Mouse (Mus musculus) 3T3-L1 (cell line): ENCODE results near the gene Rps7.

ENCODE experiments used
- DNase-seq: peaks from one replicate; pipeline ENCODE4 v3.0.0-alpha.2; 2015; ENCODE audit warnings: low read depth, low spot score

The Rps7 gene

DNA sequence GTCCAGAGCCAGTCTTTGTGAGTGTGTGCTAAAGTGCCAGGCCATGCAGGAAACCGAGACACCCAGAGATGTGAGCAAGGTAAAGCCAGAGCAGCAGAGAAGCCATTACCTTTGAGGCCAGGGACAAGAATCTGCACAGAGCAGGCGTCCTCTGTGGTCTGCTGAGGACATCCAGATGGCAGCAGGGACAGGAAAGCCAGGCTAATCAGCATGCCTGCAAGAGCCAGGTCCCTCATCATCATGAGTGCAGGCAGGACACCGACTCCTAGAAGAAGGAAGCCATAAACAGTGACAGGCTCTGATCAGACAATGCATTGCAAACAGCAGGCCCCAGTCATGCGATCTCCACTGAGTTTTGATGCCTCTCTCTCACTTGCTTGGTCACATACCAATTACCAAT is 18.5 kb downstream of the Rps7 start:
- no peak for DNase-seq

DNA sequence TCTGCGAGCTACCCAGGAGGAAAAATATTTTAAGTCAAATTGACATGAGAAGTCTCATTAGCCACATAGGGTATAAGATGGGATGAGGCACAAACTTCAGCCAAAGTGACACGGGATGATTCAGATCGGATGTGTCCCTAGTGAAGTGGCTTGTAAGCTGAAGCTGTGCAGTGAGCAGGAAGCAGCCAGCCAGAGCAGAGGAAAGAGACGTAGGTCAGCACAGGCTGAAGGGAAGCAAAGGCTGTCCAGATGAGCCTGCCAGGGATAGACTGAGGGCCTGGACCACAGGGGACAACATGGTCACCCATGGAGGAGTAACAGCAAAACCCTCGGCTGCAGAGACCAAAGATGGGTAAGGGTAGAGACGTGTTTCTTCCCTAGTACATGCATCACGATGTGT is 21.4 kb downstream of the Rps7 start:
- no peak for DNase-seq

DNA sequence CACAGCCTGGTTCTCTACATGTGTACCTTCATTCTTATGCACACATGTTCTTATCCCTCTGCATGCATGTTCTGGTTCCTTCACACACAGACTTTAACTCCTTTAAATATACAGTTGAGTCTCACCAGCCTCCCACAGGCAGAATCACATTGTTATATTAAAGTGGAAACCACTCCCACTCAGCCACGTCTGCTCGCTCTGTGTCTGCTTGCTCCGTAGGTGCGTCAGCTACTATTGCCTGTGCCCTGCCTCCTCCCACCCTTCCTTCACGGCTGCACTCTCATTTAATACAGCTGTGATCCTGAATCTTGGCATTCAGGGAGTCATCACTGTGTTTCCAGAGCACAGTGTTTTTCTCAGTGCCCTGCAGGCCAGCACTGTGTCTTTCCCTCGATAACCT is 23.4 kb downstream of the Rps7 start:
- no peak for DNase-seq

DNA sequence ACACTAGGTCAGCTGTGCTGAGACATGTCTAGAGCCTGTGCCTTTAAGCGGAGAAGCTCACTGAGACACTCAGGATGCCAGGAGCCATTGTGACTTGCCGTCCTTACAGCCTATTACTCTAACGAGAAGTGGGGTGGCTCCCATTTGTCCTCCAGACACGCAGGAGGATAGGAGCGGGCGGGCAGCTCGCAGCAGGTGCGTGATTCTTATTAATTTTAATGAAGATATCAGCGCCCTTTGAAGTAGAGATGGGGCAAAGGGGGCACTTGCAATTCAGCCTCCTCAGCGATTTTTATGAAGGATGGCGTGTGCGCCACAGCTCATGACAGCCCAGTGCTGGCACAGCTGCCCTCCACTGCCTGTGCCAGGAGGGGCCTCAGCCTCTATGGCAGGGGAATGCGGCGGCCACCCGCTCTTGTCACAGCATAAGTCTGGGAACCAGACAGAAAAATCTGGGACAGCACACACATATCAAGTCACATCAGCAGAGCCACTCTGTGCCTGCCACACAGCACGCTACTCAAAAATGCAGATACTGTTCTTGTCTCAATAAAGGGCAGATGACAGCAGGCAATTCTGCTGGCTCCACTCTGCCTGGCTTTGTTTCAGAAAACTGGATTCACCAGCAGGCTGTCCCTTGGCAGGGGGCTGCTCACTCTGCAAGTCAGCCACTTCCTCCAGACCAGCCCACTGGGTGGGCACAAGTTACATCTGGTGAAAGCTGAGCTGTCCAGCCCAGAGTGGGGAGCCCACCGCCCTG is 28.0 kb downstream of the Rps7 start:
- no peak for DNase-seq

DNA sequence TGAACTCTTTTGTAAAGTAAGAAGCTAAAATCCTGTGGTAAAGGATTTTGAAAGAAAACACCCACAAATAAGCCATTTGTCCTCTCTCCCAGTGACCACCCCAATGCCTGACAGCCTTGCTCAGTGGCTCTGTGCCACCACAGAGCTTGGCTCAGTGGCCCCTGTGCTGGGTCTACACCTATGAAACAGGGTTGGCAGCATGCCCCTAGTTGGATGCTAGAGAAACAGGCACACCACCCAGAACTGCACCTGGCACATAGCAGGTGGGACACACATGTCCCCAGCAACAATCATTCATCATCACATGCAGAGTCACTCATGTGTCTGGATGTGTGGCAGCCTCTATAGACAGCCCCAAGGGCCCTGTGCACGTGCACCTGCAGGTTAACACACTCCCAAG is 32.3 kb downstream of the Rps7 start:
- DNase-seq = no peak

DNA sequence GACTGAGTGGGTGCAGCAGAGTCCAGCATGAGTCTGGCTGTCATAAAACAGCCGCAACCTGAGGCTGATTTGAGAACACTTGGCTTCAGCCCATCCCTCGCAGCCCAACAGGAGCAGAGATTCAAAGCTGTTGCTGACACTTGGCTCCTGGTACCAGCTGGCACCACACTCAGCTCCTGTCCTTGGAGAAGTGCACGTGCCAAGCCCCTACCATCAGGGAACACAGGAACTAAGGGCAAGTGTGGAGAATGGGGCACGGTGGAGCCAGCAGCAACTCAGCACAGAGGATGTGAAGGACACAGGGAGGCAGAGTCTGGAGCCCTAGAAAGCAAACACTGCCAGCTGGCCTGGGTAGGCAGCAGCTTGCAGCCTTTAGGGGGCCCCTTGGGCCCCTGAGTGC is 33.5 kb downstream of the Rps7 start:
- DNase-seq = no peak

DNA sequence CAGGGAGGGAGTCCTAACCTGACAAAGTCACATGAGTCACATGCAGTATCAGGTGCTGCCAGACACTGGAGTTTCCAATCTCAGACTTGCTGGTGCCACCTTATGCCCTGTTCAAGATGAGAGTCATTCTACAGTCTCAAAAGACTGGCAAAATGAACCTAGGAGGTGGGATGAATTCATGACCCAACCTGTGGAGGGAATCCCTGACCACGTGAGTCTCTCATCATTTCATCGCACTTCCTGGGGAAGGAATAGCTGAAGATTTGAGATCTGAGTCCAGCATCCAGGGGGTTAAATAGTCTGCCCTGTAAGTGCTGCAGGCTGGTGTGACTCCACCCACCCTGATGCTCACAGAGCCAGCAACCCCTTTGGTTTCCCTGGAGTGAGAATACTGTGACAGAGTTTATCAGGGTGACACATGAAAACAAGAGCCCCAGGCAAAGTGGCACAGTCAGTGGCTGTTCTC is 37.2 kb downstream of the Rps7 start:
- no peak for DNase-seq

DNA sequence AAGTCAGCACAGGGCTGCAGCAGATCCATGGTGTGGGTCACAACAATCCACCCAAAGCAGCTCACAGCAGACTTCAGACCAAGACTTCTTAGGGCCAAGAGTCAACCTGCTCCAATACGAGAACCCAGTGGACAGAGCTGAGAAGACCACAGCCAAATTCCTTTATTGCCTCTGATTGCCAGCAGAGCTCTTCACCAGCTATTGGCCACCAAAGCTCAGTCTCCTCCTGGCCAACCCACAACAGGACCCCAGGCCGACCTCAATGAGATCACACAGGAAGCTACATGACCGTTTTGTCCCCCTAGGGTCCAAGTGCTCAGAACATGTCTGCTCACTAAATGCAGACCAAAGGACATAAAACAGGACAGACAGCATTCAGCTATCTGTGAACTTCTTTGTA is 37.6 kb downstream of the Rps7 start:
- DNase-seq = no peak

DNA sequence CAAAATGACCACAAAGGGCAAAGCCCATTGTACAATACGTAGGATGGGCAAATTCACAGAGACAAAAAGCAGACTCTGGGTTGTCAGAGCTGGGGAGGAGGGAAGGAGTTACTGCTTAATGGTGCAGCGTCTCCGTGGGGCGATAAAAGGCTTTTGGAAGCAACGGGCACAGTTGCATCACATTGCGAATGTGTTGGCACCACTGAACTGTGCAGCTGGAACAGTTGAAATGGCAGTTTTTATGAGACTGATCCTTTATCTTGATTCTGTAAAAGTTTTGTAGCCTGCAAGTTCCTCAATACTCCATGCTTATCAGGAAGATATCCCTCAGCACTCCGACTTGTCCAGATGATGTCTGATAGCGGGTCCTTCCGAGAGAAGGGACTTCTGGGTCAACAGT is 38.1 kb downstream of the Rps7 start:
- DNase-seq = no peak

DNA sequence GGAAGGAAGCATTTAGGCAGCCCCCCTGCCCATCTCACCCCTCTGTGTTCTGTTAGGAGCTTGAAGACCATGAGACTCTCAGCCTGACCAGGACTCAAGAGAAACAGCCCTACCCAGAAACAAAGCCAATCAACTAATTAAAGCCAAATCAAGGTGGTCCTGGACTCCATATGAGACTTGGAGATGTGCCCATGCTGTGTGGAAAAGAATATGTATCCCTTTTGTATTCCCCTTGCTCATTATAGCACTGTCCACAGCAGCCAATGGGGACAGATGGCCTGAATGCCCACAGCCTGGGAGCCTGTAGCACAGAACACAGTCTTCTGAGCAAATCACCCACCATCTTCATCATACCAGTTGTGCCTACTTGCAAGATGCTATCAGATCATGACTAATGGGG is 38.9 kb downstream of the Rps7 start:
- DNase-seq = no peak

DNA sequence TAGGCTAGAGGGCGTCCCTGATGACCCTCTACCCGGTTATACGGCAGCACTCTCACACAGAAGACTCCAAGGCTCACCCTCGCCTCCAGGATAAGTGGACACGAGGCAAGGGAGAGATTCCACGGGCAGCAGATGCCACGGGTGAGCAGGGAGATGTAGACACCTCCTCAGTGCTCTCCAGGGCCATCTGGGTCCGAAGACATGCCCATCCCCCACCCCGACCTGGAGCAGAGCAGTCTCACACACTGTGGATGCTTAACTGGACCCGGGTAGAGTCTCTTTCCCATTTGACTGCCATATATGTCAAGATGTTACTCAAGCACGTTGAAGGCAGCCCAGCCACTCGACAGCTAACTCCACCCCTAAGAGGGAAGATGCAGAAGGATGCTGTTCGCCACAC is 45.3 kb downstream of the Rps7 start:
- DNase-seq = no peak

DNA sequence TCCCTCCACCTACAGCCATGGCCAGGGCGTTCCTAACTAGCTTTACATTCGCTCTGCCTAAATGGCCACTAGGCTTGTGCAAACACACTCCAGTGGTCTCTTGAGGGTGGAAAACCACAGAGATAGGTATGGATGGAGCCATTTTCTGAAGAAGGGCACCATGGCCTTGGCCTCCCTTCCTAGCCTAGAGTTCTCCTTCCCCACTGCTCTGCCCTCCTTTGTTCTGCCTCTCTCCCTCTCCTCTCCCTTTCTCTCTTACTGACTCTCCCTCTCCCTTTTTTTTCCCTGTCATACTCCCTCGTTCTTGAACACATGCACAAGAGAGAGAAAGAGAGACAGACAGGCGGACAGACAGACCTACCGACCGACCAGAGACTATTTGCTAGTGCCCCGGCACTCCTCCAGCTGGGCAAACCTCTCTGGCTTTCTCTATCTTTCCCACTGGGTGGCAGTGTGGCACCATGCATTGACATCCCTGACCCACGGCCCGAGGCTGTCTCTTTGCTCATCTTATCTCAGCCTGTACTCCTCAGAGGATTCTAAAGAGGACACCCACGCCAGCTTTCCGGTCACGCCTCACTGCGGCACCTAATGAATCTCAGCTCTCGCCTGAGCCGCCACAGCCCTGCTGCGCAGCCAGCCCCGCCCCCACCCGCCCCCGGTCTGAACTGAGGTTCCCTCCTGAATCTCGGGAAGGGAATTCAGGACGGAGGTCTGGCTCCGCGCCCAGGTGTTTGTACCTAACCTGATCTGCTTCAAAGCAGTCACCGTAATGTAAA is 46.5 kb downstream of the Rps7 start:
- peak; percentile 86 for DNase-seq

DNA sequence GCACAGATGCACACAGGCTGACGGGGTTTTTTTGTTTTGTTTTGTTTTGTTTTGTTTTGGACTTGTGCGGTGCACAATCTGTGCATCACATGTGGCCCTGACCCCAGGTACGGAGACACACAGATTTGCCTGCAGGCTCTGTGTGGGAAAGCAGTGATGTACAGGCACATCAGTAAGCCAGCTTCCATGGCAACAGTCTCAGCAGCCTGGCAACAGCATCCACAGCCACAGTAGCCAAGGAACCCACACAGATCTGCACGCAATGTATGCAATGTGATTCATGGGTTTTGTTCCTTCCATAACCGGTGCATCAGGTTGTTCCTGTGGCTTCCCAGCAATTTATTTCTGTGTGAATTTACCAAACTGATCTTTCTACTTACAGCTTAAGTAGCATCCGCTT is 47.8 kb downstream of the Rps7 start:
- DNase-seq = no peak

DNA sequence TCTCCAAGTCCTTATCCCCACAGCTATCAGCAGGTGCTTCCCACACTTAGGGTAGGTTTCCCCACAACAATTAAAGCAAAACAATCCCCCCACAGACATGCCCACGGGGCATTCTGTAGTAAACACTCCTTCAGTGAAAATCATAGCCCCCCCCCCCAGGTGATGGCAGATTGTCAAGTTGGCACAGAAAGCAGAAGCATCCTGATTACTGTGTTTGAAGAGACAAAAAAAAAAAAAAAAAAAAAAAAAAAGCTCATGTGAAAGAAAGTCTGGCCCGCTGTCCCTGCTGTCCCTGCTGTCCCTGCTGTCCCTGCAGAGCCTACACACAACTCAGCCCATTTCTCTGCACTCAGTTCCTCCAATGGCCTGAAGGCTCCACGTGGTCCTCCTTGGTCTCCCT is 51.7 kb downstream of the Rps7 start:
- DNase-seq = no peak

DNA sequence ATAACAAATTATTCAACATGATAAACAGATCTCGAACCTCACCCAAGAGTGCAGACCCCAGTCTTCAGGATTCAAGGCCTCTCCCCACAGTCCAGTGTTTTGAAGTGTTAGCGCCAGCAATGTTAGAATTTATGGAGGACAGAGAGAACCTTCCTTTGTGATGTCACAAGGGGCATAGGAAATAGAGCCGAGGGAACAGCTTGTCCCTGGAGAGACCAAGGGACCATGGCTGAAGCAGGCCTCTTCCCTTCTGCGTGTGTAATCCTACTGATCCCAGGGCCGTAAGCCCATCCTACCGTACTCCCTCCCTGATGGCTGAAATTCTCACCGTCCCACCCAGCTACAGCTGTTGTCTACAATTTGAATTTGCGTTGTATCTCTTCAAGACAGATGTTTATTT is 53.3 kb downstream of the Rps7 start, which contains the start of gene Allc:
Gene Allc (minus strand): TSS at position 101 of the 400 bp plus-strand sequence.
- DNase-seq = no peak
